Mouse (Mus musculus) thymus, adult 18-20 months (tissue): ENCODE measurements around the gene Sncg.
"Not testable (repeated sequence)": the region's sequence is repeated elsewhere in the genome, so short reads cannot be mapped to it uniquely, and the experiment has no call there.

Source experiments
- DNase-seq, 2 experiments: peaks; one replicate each; pipeline ENCODE4 v3.0.0; 2022; ENCODE audit warnings: mixed read lengths in 2 of 2

Gene Sncg

GRCm38 (mm10) chr14:34365147-34365507, 9.5 kb downstream of the Sncg start:
- DNase-seq: no peak

- DNase-seq: not testable (repeated sequence)
Observed at GRCm38 (mm10) chr14:34364254-34365146, 10.1 kb downstream of the Sncg start.

GRCm38 (mm10) chr14:34363490-34364253, 10.9 kb downstream of the Sncg start:
- DNase-seq: no peak

- no peak for DNase-seq
Observed at GRCm38 (mm10) chr14:34362726-34363445, 11.7 kb downstream of the Sncg start.

GRCm38 (mm10) chr14:34362135-34362534, 12.5 kb downstream of the Sncg start:
- no peak for DNase-seq

GRCm38 (mm10) chr14:34360251-34360650, 14.3 kb downstream of the Sncg start:
- no peak for DNase-seq

- no peak for DNase-seq
Observed at GRCm38 (mm10) chr14:34359676-34360244, 14.8 kb downstream of the Sncg start.

GRCm38 (mm10) chr14:34357671-34358455, 16.7 kb downstream of the Sncg start:
- DNase-seq: no peak

GRCm38 (mm10) chr14:34355301-34355700, 19.3 kb downstream of the Sncg start, which contains the start of gene Fam25c:
Fam25c (minus strand) TSS chr14:34355433.
- no peak for DNase-seq

- no peak for DNase-seq
Observed at GRCm38 (mm10) chr14:34354456-34354855, 20.1 kb downstream of the Sncg start.

GRCm38 (mm10) chr14:34353326-34353725, 21.3 kb downstream of the Sncg start:
- DNase-seq: no peak

- no peak for DNase-seq
Observed at GRCm38 (mm10) chr14:34352523-34352922, 22.1 kb downstream of the Sncg start.

GRCm38 (mm10) chr14:34351660-34352059, 22.9 kb downstream of the Sncg start:
- DNase-seq: no peak

- no peak for DNase-seq
Observed at GRCm38 (mm10) chr14:34349007-34349406, 25.6 kb downstream of the Sncg start.

GRCm38 (mm10) chr14:34348301-34348700, 26.3 kb downstream of the Sncg start:
- DNase-seq: no peak

- DNase-seq: no peak
Observed at GRCm38 (mm10) chr14:34347084-34347483, 27.5 kb downstream of the Sncg start.

- DNase-seq: no peak
Observed at GRCm38 (mm10) chr14:34345771-34346566, 28.6 kb downstream of the Sncg start.

GRCm38 (mm10) chr14:34344361-34344760, 30.2 kb downstream of the Sncg start:
- no peak for DNase-seq

- no peak for DNase-seq
Observed at GRCm38 (mm10) chr14:34343078-34343477, 31.5 kb downstream of the Sncg start.

- no peak for DNase-seq
Observed at GRCm38 (mm10) chr14:34341993-34342392, 32.6 kb downstream of the Sncg start.

GRCm38 (mm10) chr14:34339446-34339845, 35.1 kb downstream of the Sncg start:
- DNase-seq: no peak
